ENCODE assay signal across 8 mouse cellular contexts in genomic region chr5:30155821-30156629, GRCm38 (mm10). TPM values are rescaled to one million over a fixed set of nuclear protein-coding genes. Genes with fewer than 3 reads are reported as not detected.
DNase-seq lines count a peak whose midpoint lies in the region; ATAC-seq and TF ChIP-seq lines count a peak whose summit lies in the region.

No protein-coding gene starts in this region.

- no peak for TF ChIP-seq POLR2A in lung, adult 2 months (IDR thresholded peaks at IDR 0.05; ENCODE audit: borderline replicate concordance, extremely low read depth, low read depth, low read length)

- no peak for TF ChIP-seq CTCF in lung, adult 2 months (IDR thresholded peaks at IDR 0.05; ENCODE audit: insufficient read depth, low read length)

- no peaks in the 10 kb centered on the region; the same call in none of the 2 replicates for H3K4me1 ChIP-seq in lung, adult 2 months (ENCODE audit: control insufficient read depth, insufficient read depth, low read length)
- H3K4me1 ChIP-seq in hindbrain, embryonic 14.5 days (replicated peaks; ENCODE audit: control insufficient read depth, insufficient read depth, low read length): peaks cover 21% of the 10 kb centered on the region
- peaks cover 14% of the 10 kb centered on the region for H3K4me1 ChIP-seq in midbrain, embryonic 14.5 days (ENCODE audit: control insufficient read depth, insufficient read depth, low read length)

- ATAC-seq in hindbrain, embryonic 14.5 days (ENCODE audit: low FRiP score): no peak
- ATAC-seq in midbrain, embryonic 14.5 days (ENCODE audit: low FRiP score, low TSS enrichment): no peak

- H3K36me3 ChIP-seq in hindbrain, embryonic 14.5 days (replicated peaks; ENCODE audit: control insufficient read depth, insufficient read depth): no peaks in the 10 kb centered on the region
- no peaks in the 10 kb centered on the region for H3K36me3 ChIP-seq in midbrain, embryonic 14.5 days (ENCODE audit: control insufficient read depth, insufficient read depth, low read length)

- no peaks in the 10 kb centered on the region for H3K9me3 ChIP-seq in hindbrain, embryonic 14.5 days (ENCODE audit: control insufficient read depth, low read length)
- H3K9me3 ChIP-seq in midbrain, embryonic 14.5 days (ENCODE audit: control insufficient read depth, low read length): no peaks in the 10 kb centered on the region

- H3K27ac ChIP-seq in hindbrain, embryonic 14.5 days: peak overlapping the region; percentile 85
- peak overlapping the region; percentile 88; the same call in 1 of the 2 replicates for H3K27ac ChIP-seq in midbrain, embryonic 14.5 days (replicated peaks; ENCODE audit: low read depth, low read length)

- no peaks in the 10 kb centered on the region for H3K27me3 ChIP-seq in hindbrain, embryonic 14.5 days (ENCODE audit: control insufficient read depth, insufficient read depth, low read length)
- H3K27me3 ChIP-seq in midbrain, embryonic 14.5 days (ENCODE audit: control insufficient read depth, insufficient read depth, low read length): no peaks in the 10 kb centered on the region

- H3K9ac ChIP-seq in hindbrain, embryonic 14.5 days: peak overlapping the region; percentile 77
- H3K9ac ChIP-seq in midbrain, embryonic 14.5 days (replicated peaks; ENCODE audit: low read length): peak overlapping the region; percentile 87

- peak overlapping the region; percentile 63 for H3K4me2 ChIP-seq in hindbrain, embryonic 14.5 days (replicated peaks)
- peak overlapping the region; percentile 83 for H3K4me2 ChIP-seq in midbrain, embryonic 14.5 days (ENCODE audit: low read length)

- no peak for DNase-seq in lung, adult 2 months
- DNase-seq in lung, adult 18-20 months: no peak
- DNase-seq in brain, adult 2 months (ENCODE audit: low read depth, low spot score): peak; percentile 33
- DNase-seq in hindbrain, embryonic 14.5 days (ENCODE audit: low spot score): no peak
- no peak for DNase-seq in midbrain, embryonic 14.5 days
- DNase-seq in frontal cortex, postnatal 36 days (ENCODE audit: low spot score in 2 of 2): no peak
- DNase-seq in right cerebral cortex, postnatal 10 days (ENCODE audit: low spot score in 2 of 2): no peak
- no peak for DNase-seq in ovary, postnatal 36 days (ENCODE audit: low spot score)

- H3K4me3 ChIP-seq in lung, adult 2 months (replicated peaks; ENCODE audit: extremely low read depth, low read depth, low read length): peak overlapping the region; percentile 99
- peak overlapping the region; percentile 74 for H3K4me3 ChIP-seq in hindbrain, embryonic 14.5 days (replicated peaks; ENCODE audit: low read length)
- peak overlapping the region; percentile 95 for H3K4me3 ChIP-seq in midbrain, embryonic 14.5 days (replicated peaks; ENCODE audit: low read depth, low read length)

- 17% methylated on average over 13 of the region's 13 CpGs for WGBS in lung, adult 2 months
- 40% methylated on average over 13 of the region's 13 CpGs for WGBS in hindbrain, embryonic 14.5 days
- WGBS in midbrain, embryonic 14.5 days: 39% methylated on average over 13 of the region's 13 CpGs

RNA-seq across cellular contexts. Expression of gene Hadhb, which starts 1.0 kb away (rescaled TPM):
- 49.3 and 112 TPM in 2 replicates for polyA plus RNA-seq in lung, adult 2 months (2012; rRNA removed)
- 62.3 and 63.8 TPM in 2 replicates for polyA plus RNA-seq in hindbrain, embryonic 14.5 days (2014; fragmentation: Nextera tagmentation; extraction: Ambion mirVana)
- polyA plus RNA-seq in midbrain, embryonic 14.5 days (2014; fragmentation: Nextera tagmentation; extraction: Ambion mirVana): 46.2 and 57.0 TPM in 2 replicates

RNA-seq across cellular contexts. Expression of gene Hadha, which starts 1.1 kb away (rescaled TPM):
- polyA plus RNA-seq in lung, adult 2 months (2012; rRNA removed): 36.2 and 64.3 TPM in 2 replicates
- polyA plus RNA-seq in hindbrain, embryonic 14.5 days (2014; fragmentation: Nextera tagmentation; extraction: Ambion mirVana): 57.5 and 62.2 TPM in 2 replicates
- polyA plus RNA-seq in midbrain, embryonic 14.5 days (2014; fragmentation: Nextera tagmentation; extraction: Ambion mirVana): 50.4 and 61.7 TPM in 2 replicates

RNA-seq across cellular contexts. Expression of gene Adgrf3, which starts 49.5 kb away (rescaled TPM):
- 0.15 and 0.27 TPM in 2 replicates for polyA plus RNA-seq in lung, adult 2 months (2012; rRNA removed)
- polyA plus RNA-seq in hindbrain, embryonic 14.5 days (2014; fragmentation: Nextera tagmentation; extraction: Ambion mirVana): not detected in 2 replicates
- not detected in 2 replicates for polyA plus RNA-seq in midbrain, embryonic 14.5 days (2014; fragmentation: Nextera tagmentation; extraction: Ambion mirVana)

RNA-seq across cellular contexts. Expression of gene 3110082J24Rik, which starts 50.1 kb away (rescaled TPM):
- polyA plus RNA-seq in lung, adult 2 months (2012; rRNA removed): not detected in 2 replicates
- polyA plus RNA-seq in hindbrain, embryonic 14.5 days (2014; fragmentation: Nextera tagmentation; extraction: Ambion mirVana): 3.3 and 5.2 TPM in 2 replicates
- 6.0 and 6.5 TPM in 2 replicates for polyA plus RNA-seq in midbrain, embryonic 14.5 days (2014; fragmentation: Nextera tagmentation; extraction: Ambion mirVana)

RNA-seq across cellular contexts. Expression of gene Garem2, which starts 51.1 kb away (rescaled TPM):
- 0.09 and 0.15 TPM in 2 replicates for polyA plus RNA-seq in lung, adult 2 months (2012; rRNA removed)
- 13.4 TPM in 2 replicates for polyA plus RNA-seq in hindbrain, embryonic 14.5 days (2014; fragmentation: Nextera tagmentation; extraction: Ambion mirVana)
- polyA plus RNA-seq in midbrain, embryonic 14.5 days (2014; fragmentation: Nextera tagmentation; extraction: Ambion mirVana): 14.3 and 17.2 TPM in 2 replicates
